10 mouse cellular contexts compared by ENCODE assay signal in the genomic region with DNA sequence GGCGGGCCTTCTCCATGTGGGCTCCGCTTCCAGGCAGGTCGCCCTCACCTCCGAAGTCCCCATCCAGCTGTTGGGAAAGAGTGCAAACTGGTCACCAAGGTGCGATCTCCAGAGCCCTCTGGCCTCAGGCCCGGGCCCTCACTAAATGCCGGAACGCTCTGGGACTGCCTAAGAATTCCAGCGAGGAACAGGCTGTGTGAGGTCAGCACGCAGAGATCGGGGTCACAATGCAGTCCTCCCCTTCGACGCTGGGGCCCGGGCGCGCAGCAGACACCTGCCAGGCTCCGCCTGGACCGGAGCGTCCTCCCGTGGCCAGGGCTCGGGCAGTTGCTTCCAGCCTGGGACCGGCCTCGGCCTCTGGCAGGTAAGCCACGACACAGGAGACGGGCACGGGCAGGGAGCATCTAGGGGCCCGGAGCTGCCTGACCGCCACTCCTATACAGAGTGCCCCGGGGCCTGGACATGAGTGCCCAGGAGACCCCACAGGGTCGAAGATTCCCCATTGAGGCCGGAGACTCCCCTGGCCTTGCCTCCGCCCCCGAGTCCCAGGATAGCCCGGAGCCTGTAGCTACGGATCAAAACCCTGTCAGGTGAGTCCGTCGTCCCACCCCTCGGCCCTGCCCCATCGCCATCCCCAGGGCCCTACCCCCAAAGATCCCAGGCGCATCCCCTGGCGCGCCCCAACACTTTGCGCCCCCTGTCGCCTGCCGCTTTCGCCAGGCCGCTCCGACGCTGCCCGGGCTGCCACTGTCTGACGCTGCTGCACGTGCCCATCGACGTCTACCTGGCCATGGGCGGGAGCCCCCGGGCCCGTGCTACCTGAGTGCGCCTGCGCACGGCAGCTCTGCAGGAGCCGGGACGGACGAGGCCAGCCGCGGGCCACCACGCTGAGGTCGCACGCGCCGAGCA. TPM values are rescaled to one million over a fixed set of nuclear protein-coding genes. Genes with fewer than 3 reads are reported as not detected.
DNase-seq lines count a peak whose midpoint lies in the region; ATAC-seq lines count a peak whose summit lies in the region.
"Had no signal": no experiment of that assay in that cellular context is flagged by ENCODE, and none has a peak within 500 bp of the region (broad histone marks: within the 10 kb centered on the region; RNA-seq: fewer than 3 reads in every experiment).

Gene Tssk3 (minus strand): TSS at position 51 of the 909 bp plus-strand sequence.
Gene Fam229a (plus strand): TSS at position 219 of the 909 bp plus-strand sequence.

- peak within 1 kb of the TSS; percentile 33 for H3K4me3 ChIP-seq in megakaryocyte, embryonic 14.5 days (replicated peaks)
- peak within 1 kb of the TSS; percentile 28 for H3K4me3 ChIP-seq in hindbrain, embryonic 11.5 days (ENCODE audit: low read depth, low read length)
- H3K4me3 ChIP-seq in limb, embryonic 15.5 days, result peak within 1 kb of the TSS; percentile 33
- H3K4me3 ChIP-seq in midbrain, embryonic 16.5 days (ENCODE audit: low read depth, low read length), result peak within 1 kb of the TSS; percentile 37

- peak within 1 kb of the TSS; percentile 57 for H3K4me2 ChIP-seq in hindbrain, embryonic 11.5 days (replicated peaks; ENCODE audit: low read depth, low read length)
- peak within 1 kb of the TSS; percentile 77 for H3K4me2 ChIP-seq in limb, embryonic 15.5 days
- H3K4me2 ChIP-seq in midbrain, embryonic 16.5 days (ENCODE audit: low read length), result peak within 1 kb of the TSS; percentile 64

- WGBS in hindbrain, embryonic 11.5 days, result 2% methylated on average over 68 of the region's 70 CpGs
- WGBS in limb, embryonic 15.5 days, result 4% methylated on average over 70 of the region's 70 CpGs
- WGBS in midbrain, embryonic 16.5 days, result 3% methylated on average over 69 of the region's 70 CpGs

- peaks cover 35% of the 10 kb centered on the region for H3K36me3 ChIP-seq in megakaryocyte, embryonic 14.5 days (replicated peaks; ENCODE audit: low read length)
- H3K36me3 ChIP-seq in hindbrain, embryonic 11.5 days (ENCODE audit: control insufficient read depth, insufficient read depth, low read length), result 0 out of 2 replicates have a peak, but pooled peaks cover 5% of the 10 kb centered on the region
- H3K36me3 ChIP-seq in limb, embryonic 15.5 days, result peaks cover 33% of the 10 kb centered on the region
- peaks cover 24% of the 10 kb centered on the region for H3K36me3 ChIP-seq in midbrain, embryonic 16.5 days (ENCODE audit: control insufficient read depth, insufficient read depth, low read length)

- peak within 1 kb of the TSS; percentile 15; the same call in 1 of the 2 replicates for H3K9ac ChIP-seq in hindbrain, embryonic 11.5 days (ENCODE audit: low read depth, low read length)
- H3K9ac ChIP-seq in limb, embryonic 15.5 days, result peak within 1 kb of the TSS; percentile 28; the same call in 1 of the 2 replicates
- H3K9ac ChIP-seq in midbrain, embryonic 16.5 days (ENCODE audit: low read depth, low read length), result peak within 1 kb of the TSS; percentile 55

- no peak within 1 kb of the TSS for H3K27ac ChIP-seq in hindbrain, embryonic 11.5 days (ENCODE audit: low read depth, low read length)
- H3K27ac ChIP-seq in limb, embryonic 15.5 days, result no peak within 1 kb of the TSS
- H3K27ac ChIP-seq in midbrain, embryonic 16.5 days (ENCODE audit: low read length), result no peak within 1 kb of the TSS
- H3K27ac ChIP-seq: macrophage had no signal

- H3K9me3 ChIP-seq in megakaryocyte, embryonic 14.5 days, result no peaks in the 10 kb centered on the region
- H3K9me3 ChIP-seq in hindbrain, embryonic 11.5 days (ENCODE audit: control insufficient read depth, low read length), result no peaks in the 10 kb centered on the region
- no peaks in the 10 kb centered on the region for H3K9me3 ChIP-seq in limb, embryonic 15.5 days
- H3K9me3 ChIP-seq in midbrain, embryonic 16.5 days (replicated peaks; ENCODE audit: control insufficient read depth, low read length, poor library complexity, severe bottlenecking), result no peaks in the 10 kb centered on the region

- no peak for ATAC-seq in megakaryocyte, adult 5-6 weeks (ENCODE audit: poor library complexity, severe bottlenecking)
- no peak for ATAC-seq in hindbrain, embryonic 11.5 days (ENCODE audit: low FRiP score)
- ATAC-seq in limb, embryonic 15.5 days (ENCODE audit: insufficient number of reproducible peaks, low FRiP score, low TSS enrichment, low read depth), result peak; percentile 68; the same call in 1 of the 2 replicates
- peak; percentile 23; the same call in 1 of the 2 replicates for ATAC-seq in midbrain, embryonic 16.5 days

- H3K27me3 ChIP-seq in megakaryocyte, embryonic 14.5 days (replicated peaks), result peaks cover 23% of the 10 kb centered on the region
- peaks cover 21% of the 10 kb centered on the region for H3K27me3 ChIP-seq in hindbrain, embryonic 11.5 days (ENCODE audit: control insufficient read depth, insufficient read depth, low read length)
- peaks cover 30% of the 10 kb centered on the region for H3K27me3 ChIP-seq in limb, embryonic 15.5 days
- H3K27me3 ChIP-seq in midbrain, embryonic 16.5 days (ENCODE audit: control insufficient read depth, insufficient read depth, low read depth, low read length), result peaks cover 9% of the 10 kb centered on the region

- peak; percentile 73 for DNase-seq in cerebellum, postnatal 10 days
- DNase-seq in hindbrain, embryonic 11.5 days (ENCODE audit: low spot score), result peak; percentile 41
- DNase-seq in urinary bladder, postnatal 36 days (ENCODE audit: low spot score in 2 of 2), result peak; percentile 59 to 69
- DNase-seq in left cerebral cortex, adult 9 months (ENCODE audit: low spot score in 2 of 2), result no peak

- peaks cover 29% of the 10 kb centered on the region for H3K4me1 ChIP-seq in megakaryocyte, embryonic 14.5 days
- peaks cover 12% of the 10 kb centered on the region for H3K4me1 ChIP-seq in hindbrain, embryonic 11.5 days (replicated peaks; ENCODE audit: control insufficient read depth, insufficient read depth, low read length)
- peaks cover 24% of the 10 kb centered on the region for H3K4me1 ChIP-seq in limb, embryonic 15.5 days
- H3K4me1 ChIP-seq in midbrain, embryonic 16.5 days (ENCODE audit: control insufficient read depth, insufficient read depth, low read length), result peaks cover 10% of the 10 kb centered on the region

RNA-seq across cellular contexts. Expression of gene Tssk3, which starts in this region (rescaled TPM):
- polyA plus RNA-seq in megakaryocyte, embryonic 14.5 days (2012; ENCODE audit: insufficient read depth, low replicate concordance), result not detected in 2 replicates
- not detected in 2 replicates for total RNA-seq in megakaryocyte, adult 5-6 weeks (2015)
- not detected in 2 replicates for total RNA-seq in megakaryocyte, adult 5-6 weeks (2017)
- not detected in 2 replicates for polyA plus RNA-seq in hindbrain, embryonic 11.5 days (2014; fragmentation: Nextera tagmentation; extraction: Ambion mirVana)
- polyA plus RNA-seq in limb, embryonic 15.5 days (2015; fragmentation: Nextera tagmentation; extraction: Ambion mirVana), result not detected in 2 replicates
- polyA plus RNA-seq in midbrain, embryonic 16.5 days (2015; fragmentation: Nextera tagmentation; extraction: Ambion mirVana), result 1.2 TPM in 2 replicates
- total RNA-seq: adrenal gland, postnatal 36 days had no signal
- polyA plus RNA-seq: macrophage had no signal

RNA-seq across cellular contexts. Expression of gene Fam229a, which starts in this region (rescaled TPM):
- 2.1 TPM in 1 of 2 replicates, not detected in the other for polyA plus RNA-seq in megakaryocyte, embryonic 14.5 days (2012; ENCODE audit: insufficient read depth, low replicate concordance)
- not detected in 2 replicates for total RNA-seq in megakaryocyte, adult 5-6 weeks (2015)
- not detected in 2 replicates for total RNA-seq in megakaryocyte, adult 5-6 weeks (2017)
- not detected in 2 replicates for polyA plus RNA-seq in hindbrain, embryonic 11.5 days (2014; fragmentation: Nextera tagmentation; extraction: Ambion mirVana)
- polyA plus RNA-seq in limb, embryonic 15.5 days (2015; fragmentation: Nextera tagmentation; extraction: Ambion mirVana), result not detected in 2 replicates
- polyA plus RNA-seq in midbrain, embryonic 16.5 days (2015; fragmentation: Nextera tagmentation; extraction: Ambion mirVana), result 0.56 and 0.94 TPM in 2 replicates
- total RNA-seq: adrenal gland, postnatal 36 days had no signal
- polyA plus RNA-seq: macrophage had no signal

Comparison
In these comparisons a context has a peak if more than half of its experiments do, and no peak if none do; other contexts are left out.
1. Peak in DNase-seq, H3K4me3 ChIP-seq, H3K9ac ChIP-seq and H3K4me2 ChIP-seq in hindbrain, embryonic 11.5 days; RNA of the genes that start here not detected or under 1 TPM.
2. Peak in ATAC-seq, H3K4me3 ChIP-seq, H3K9ac ChIP-seq and H3K4me2 ChIP-seq in limb, embryonic 15.5 days; RNA of the genes that start here not detected or under 1 TPM.
3. DNase-seq: peak in cerebellum, postnatal 10 days (2 of 2) and urinary bladder, postnatal 36 days (2 of 2); none in left cerebral cortex, adult 9 months (0 of 2).
4. Peak in every context shown above with its lines, with median percentiles within 50 percentile points of each other: H3K4me3 ChIP-seq, H3K4me2 ChIP-seq and H3K9ac ChIP-seq.